Mouse (Mus musculus) layer of hippocampus, postnatal 25 days (tissue): ENCODE measurements at regions not wholly inside any gene's neighbourhood (a gene's known extent, or its start where the extent isn't known, plus 50 kb on each side); places are given as distances from the start of the nearest gene placed in this dataset.

Experiments used
- DNase-seq, 2 experiments: peaks; one replicate each; pipeline ENCODE4 v3.0.0; 2022; ENCODE audit warnings: mixed read lengths in 2 of 2, low spot score in 1 of 2; ENCODE audit errors: extremely low spot score in 1 of 2

GRCm38 (mm10) chr5:97537492-97538257, 80.9 kb upstream of the Gk2 start:
- DNase-seq = no peak

- no peak for DNase-seq
Measured at GRCm38 (mm10) chr5:97533733-97534132, 76.9 kb upstream of the Gk2 start.

GRCm38 (mm10) chr5:97527555-97527954, 70.7 kb upstream of the Gk2 start:
- DNase-seq = no peak
